Mouse (Mus musculus): ENCODE measurements around the gene Ubqlnl. TPM values are rescaled to one million over a fixed set of nuclear protein-coding genes. Genes with fewer than 3 reads are reported as not detected.

Ubqlnl gene
- polyA plus RNA-seq, 1 experiment from 2014 or later: not detected

GRCm38 (mm10) chr7:104167105-104167504, 16.7 kb upstream of the Ubqlnl start:
- WGBS: 80% methylated on average over 6 of the region's 6 CpGs
- H3K4me3 ChIP-seq (replicated peaks; ENCODE audit: low read length): no peak overlapping the region
- no peaks in the 10 kb centered on the region for H3K9me3 ChIP-seq (ENCODE audit: control insufficient read depth, low read length)
- H3K4me2 ChIP-seq (ENCODE audit: low read length): no peak overlapping the region
- no peak for ATAC-seq
- H3K27ac ChIP-seq (ENCODE audit: low read length): no peak overlapping the region
- no peak overlapping the region for H3K9ac ChIP-seq (replicated peaks; ENCODE audit: low read depth, low read length)
- no peaks in the 10 kb centered on the region for H3K4me1 ChIP-seq (replicated peaks; ENCODE audit: control insufficient read depth, insufficient read depth, low read length)
- H3K36me3 ChIP-seq (ENCODE audit: control insufficient read depth, insufficient read depth): no peaks in the 10 kb centered on the region
- H3K27me3 ChIP-seq (replicated peaks; ENCODE audit: control insufficient read depth, insufficient read depth, low read length): no peaks in the 10 kb centered on the region

DNA sequence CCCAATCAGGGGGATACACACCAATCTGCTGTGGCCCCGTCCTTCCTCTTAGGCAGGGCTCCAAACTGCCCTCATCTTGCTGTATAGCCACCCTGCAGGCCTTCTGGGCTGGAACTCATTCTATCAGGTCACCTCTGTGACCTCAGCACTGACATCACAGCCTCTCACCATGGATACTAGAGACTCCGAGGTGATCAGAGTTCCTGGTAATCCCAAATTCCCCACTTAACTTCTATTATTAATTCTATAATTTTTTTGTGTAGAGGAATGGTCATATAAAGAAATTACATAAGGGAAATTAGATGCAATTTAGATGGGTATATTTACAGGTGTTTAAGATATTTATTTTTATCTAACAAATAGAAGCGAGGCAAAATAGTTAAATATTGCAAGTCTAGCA, 7.2 kb downstream of the Ubqlnl start, which contains the start of gene Ubqln3:
Gene Ubqln3 (minus strand): TSS at position 101 of the 400 bp plus-strand sequence.
- Histone ChIP-seq H3K4me2 (ENCODE audit: low read length) (no peak within 1 kb of the TSS), H3K36me3 (ENCODE audit: control insufficient read depth, insufficient read depth) (no peaks in the 10 kb centered on the region), H3K9me3 (ENCODE audit: control insufficient read depth, low read length) (no peaks in the 10 kb centered on the region), H3K9ac (replicated peaks; ENCODE audit: low read depth, low read length) (no peak within 1 kb of the TSS), H3K27ac (ENCODE audit: low read length) (no peak within 1 kb of the TSS), H3K4me3 (replicated peaks; ENCODE audit: low read length) (no peak within 1 kb of the TSS), H3K27me3 (replicated peaks; ENCODE audit: control insufficient read depth, insufficient read depth, low read length) (no peaks in the 10 kb centered on the region), H3K4me1 (replicated peaks; ENCODE audit: control insufficient read depth, insufficient read depth, low read length) (no peaks in the 10 kb centered on the region)
- WGBS: 72% methylated on average over 3 of the region's 3 CpGs
- no peak for ATAC-seq

DNA sequence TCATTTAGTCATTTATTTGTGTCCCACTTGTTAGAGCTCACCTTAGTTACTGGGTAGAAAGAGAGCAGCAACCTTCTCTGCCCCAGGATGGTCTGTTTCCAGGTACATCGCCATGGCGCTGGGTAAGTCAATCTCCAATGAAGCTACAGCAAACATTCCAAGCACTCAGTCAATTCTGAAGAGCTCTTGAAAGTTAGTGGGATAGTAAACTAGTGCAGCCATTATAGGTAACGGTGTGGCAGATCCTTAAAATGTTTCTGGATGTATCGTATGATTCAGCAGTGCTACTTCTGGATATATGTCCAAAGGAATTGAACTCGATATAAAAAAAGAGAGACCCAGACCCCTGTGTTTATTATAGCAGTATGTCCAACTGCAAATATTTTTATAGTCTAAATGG, 13.1 kb downstream of the Ubqlnl start, which contains the start of gene Olfr643:
Gene Olfr643 (minus strand): TSS at position 101 of the 400 bp plus-strand sequence.
- Histone ChIP-seq H3K4me2 (ENCODE audit: low read length) (no peak within 1 kb of the TSS), H3K4me3 (replicated peaks; ENCODE audit: low read length) (no peak within 1 kb of the TSS), H3K9ac (replicated peaks; ENCODE audit: low read depth, low read length) (no peak within 1 kb of the TSS), H3K27me3 (replicated peaks; ENCODE audit: control insufficient read depth, insufficient read depth, low read length) (no peaks in the 10 kb centered on the region), H3K9me3 (ENCODE audit: control insufficient read depth, low read length) (no peaks in the 10 kb centered on the region), H3K36me3 (ENCODE audit: control insufficient read depth, insufficient read depth) (no peaks in the 10 kb centered on the region), H3K27ac (ENCODE audit: low read length) (no peak within 1 kb of the TSS), H3K4me1 (replicated peaks; ENCODE audit: control insufficient read depth, insufficient read depth, low read length) (no peaks in the 10 kb centered on the region)
- WGBS: 86% methylated on average over 5 of the region's 5 CpGs
- ATAC-seq: no peak

DNA sequence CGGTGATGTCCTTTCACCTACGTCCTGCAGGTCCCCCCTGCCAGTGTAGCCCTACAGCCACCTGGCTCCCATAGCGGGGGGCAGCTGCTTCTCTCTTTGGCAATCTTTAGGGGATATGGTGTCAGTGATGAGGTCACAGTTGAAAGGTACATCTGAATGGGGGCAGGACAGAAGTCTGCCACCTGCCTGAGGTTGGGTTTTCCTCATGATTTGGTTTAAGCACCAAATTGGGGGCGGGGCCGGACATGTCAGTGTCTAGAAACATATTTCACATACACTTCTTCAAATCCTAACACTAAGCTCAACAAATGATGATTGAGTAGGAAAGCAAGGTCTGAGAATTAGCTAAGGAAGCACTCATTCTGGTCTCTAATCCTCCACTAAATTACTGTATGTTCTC, 20.6 kb downstream of the Ubqlnl start, which contains the start of gene Ubqln5:
Gene Ubqln5 (minus strand): TSS at position 101 of the 400 bp plus-strand sequence.
- Histone ChIP-seq H3K9me3 (ENCODE audit: control insufficient read depth, low read length) (no peaks in the 10 kb centered on the region), H3K4me1 (replicated peaks; ENCODE audit: control insufficient read depth, insufficient read depth, low read length) (no peaks in the 10 kb centered on the region), H3K4me2 (ENCODE audit: low read length) (no peak within 1 kb of the TSS), H3K27ac (ENCODE audit: low read length) (no peak within 1 kb of the TSS), H3K9ac (replicated peaks; ENCODE audit: low read depth, low read length) (no peak within 1 kb of the TSS), H3K36me3 (ENCODE audit: control insufficient read depth, insufficient read depth) (no peaks in the 10 kb centered on the region), H3K4me3 (replicated peaks; ENCODE audit: low read length) (no peak within 1 kb of the TSS), H3K27me3 (replicated peaks; ENCODE audit: control insufficient read depth, insufficient read depth, low read length) (no peaks in the 10 kb centered on the region)
- no peak for ATAC-seq
- 89% methylated on average over 5 of the region's 5 CpGs for WGBS

GRCm38 (mm10) chr7:104104757-104104972, 45.7 kb downstream of the Ubqlnl start, which contains the start of gene Olfr646:
TSS of gene Olfr646 (plus strand) at chr7:104104873.
- Histone ChIP-seq H3K27ac (ENCODE audit: low read length) (no peak within 1 kb of the TSS), H3K4me2 (ENCODE audit: low read length) (no peak within 1 kb of the TSS), H3K9ac (replicated peaks; ENCODE audit: low read depth, low read length) (no peak within 1 kb of the TSS), H3K4me1 (replicated peaks; ENCODE audit: control insufficient read depth, insufficient read depth, low read length) (no peaks in the 10 kb centered on the region), H3K27me3 (replicated peaks; ENCODE audit: control insufficient read depth, insufficient read depth, low read length) (no peaks in the 10 kb centered on the region), H3K36me3 (ENCODE audit: control insufficient read depth, insufficient read depth) (no peaks in the 10 kb centered on the region), H3K9me3 (ENCODE audit: control insufficient read depth, low read length) (no peaks in the 10 kb centered on the region), H3K4me3 (replicated peaks; ENCODE audit: low read length) (no peak within 1 kb of the TSS)
- ATAC-seq: no peak

GRCm38 (mm10) chr7:104103913-104104756, 46.2 kb downstream of the Ubqlnl start:
- H3K9me3 ChIP-seq (ENCODE audit: control insufficient read depth, low read length): no peaks in the 10 kb centered on the region
- 54% methylated on average over 4 of the region's 4 CpGs for WGBS
- H3K36me3 ChIP-seq (ENCODE audit: control insufficient read depth, insufficient read depth): no peaks in the 10 kb centered on the region
- no peaks in the 10 kb centered on the region for H3K4me1 ChIP-seq (replicated peaks; ENCODE audit: control insufficient read depth, insufficient read depth, low read length)
- H3K4me2 ChIP-seq (ENCODE audit: low read length): no peak overlapping the region
- ATAC-seq: no peak
- no peak overlapping the region for H3K4me3 ChIP-seq (replicated peaks; ENCODE audit: low read length)
- no peaks in the 10 kb centered on the region for H3K27me3 ChIP-seq (replicated peaks; ENCODE audit: control insufficient read depth, insufficient read depth, low read length)
- H3K9ac ChIP-seq (replicated peaks; ENCODE audit: low read depth, low read length): no peak overlapping the region
- H3K27ac ChIP-seq (ENCODE audit: low read length): no peak overlapping the region

Other genes with a start within 250 kb of the Ubqlnl start
- gene Olfr65, start 247.1 kb downstream of the Ubqlnl start, polyA plus RNA-seq (2015; fragmentation: Nextera tagmentation; extraction: Ambion mirVana): not detected in 2 replicates
- not detected in 2 replicates for gene Olfr631, start 221.7 kb downstream of the Ubqlnl start, polyA plus RNA-seq (2015; fragmentation: Nextera tagmentation; extraction: Ambion mirVana)
- not detected in 2 replicates for gene Olfr632, start 216.2 kb downstream of the Ubqlnl start, polyA plus RNA-seq (2015; fragmentation: Nextera tagmentation; extraction: Ambion mirVana)
- not detected in 2 replicates for gene Olfr633, start 206.1 kb downstream of the Ubqlnl start, polyA plus RNA-seq (2015; fragmentation: Nextera tagmentation; extraction: Ambion mirVana)
- not detected in 2 replicates for gene Olfr635, start 179.4 kb downstream of the Ubqlnl start, polyA plus RNA-seq (2015; fragmentation: Nextera tagmentation; extraction: Ambion mirVana)
- gene Olfr638, start 151.8 kb downstream of the Ubqlnl start, polyA plus RNA-seq (2015; fragmentation: Nextera tagmentation; extraction: Ambion mirVana): not detected in 2 replicates
- gene Olfr639, start 133.3 kb downstream of the Ubqlnl start, polyA plus RNA-seq (2015; fragmentation: Nextera tagmentation; extraction: Ambion mirVana): not detected in 2 replicates
- gene Olfr640, start 125.0 kb downstream of the Ubqlnl start, polyA plus RNA-seq (2015; fragmentation: Nextera tagmentation; extraction: Ambion mirVana): not detected in 2 replicates
- not detected in 2 replicates for gene Olfr641, start 115.1 kb downstream of the Ubqlnl start, polyA plus RNA-seq (2015; fragmentation: Nextera tagmentation; extraction: Ambion mirVana)
- gene Olfr642, start 97.9 kb downstream of the Ubqlnl start, polyA plus RNA-seq (2015; fragmentation: Nextera tagmentation; extraction: Ambion mirVana): not detected in 2 replicates
- gene 4930516K23Rik, start 89.1 kb downstream of the Ubqlnl start, polyA plus RNA-seq (2015; fragmentation: Nextera tagmentation; extraction: Ambion mirVana): not detected in 2 replicates
- not detected in 2 replicates for gene Olfr644, start 78.7 kb downstream of the Ubqlnl start, polyA plus RNA-seq (2015; fragmentation: Nextera tagmentation; extraction: Ambion mirVana)
- not detected in 2 replicates for gene Olfr645, start 65.1 kb downstream of the Ubqlnl start, polyA plus RNA-seq (2015; fragmentation: Nextera tagmentation; extraction: Ambion mirVana)
- not detected in 2 replicates for gene Olfr646, start 45.7 kb downstream of the Ubqlnl start, polyA plus RNA-seq (2015; fragmentation: Nextera tagmentation; extraction: Ambion mirVana)
- gene Ubqln5, start 20.7 kb downstream of the Ubqlnl start, polyA plus RNA-seq (2015; fragmentation: Nextera tagmentation; extraction: Ambion mirVana): not detected in 2 replicates
- gene Olfr643, start 13.2 kb downstream of the Ubqlnl start, polyA plus RNA-seq (2015; fragmentation: Nextera tagmentation; extraction: Ambion mirVana): not detected in 2 replicates
- gene Ubqln3, start 7.3 kb downstream of the Ubqlnl start, polyA plus RNA-seq (2015; fragmentation: Nextera tagmentation; extraction: Ambion mirVana): 0.10 TPM in 1 of 2 replicates, not detected in the other
- gene Olfm5, start 14.3 kb upstream of the Ubqlnl start, polyA plus RNA-seq (2015; fragmentation: Nextera tagmentation; extraction: Ambion mirVana): 2.1 TPM in 1 of 2 replicates, not detected in the other
- 0.45 and 0.81 TPM in 2 replicates for gene Olfr648, start 32.8 kb upstream of the Ubqlnl start, polyA plus RNA-seq (2015; fragmentation: Nextera tagmentation; extraction: Ambion mirVana)
- gene Olfr649, start 45.4 kb upstream of the Ubqlnl start, polyA plus RNA-seq (2015; fragmentation: Nextera tagmentation; extraction: Ambion mirVana): not detected in 2 replicates
- 0.31 and 0.61 TPM in 2 replicates for gene Trim6, start 68.2 kb upstream of the Ubqlnl start, polyA plus RNA-seq (2015; fragmentation: Nextera tagmentation; extraction: Ambion mirVana)
- gene Trim34a, start 93.9 kb upstream of the Ubqlnl start, polyA plus RNA-seq (2015; fragmentation: Nextera tagmentation; extraction: Ambion mirVana): 0.54 and 0.67 TPM in 2 replicates
- gene Trim5, start 137.5 kb upstream of the Ubqlnl start, polyA plus RNA-seq (2015; fragmentation: Nextera tagmentation; extraction: Ambion mirVana): 0.23 TPM in 1 of 2 replicates, not detected in the other
- gene Trim12a, start 164.9 kb upstream of the Ubqlnl start, polyA plus RNA-seq (2015; fragmentation: Nextera tagmentation; extraction: Ambion mirVana): 0.96 and 1.6 TPM in 2 replicates
- gene Trim34b, start 178.9 kb upstream of the Ubqlnl start, polyA plus RNA-seq (2015; fragmentation: Nextera tagmentation; extraction: Ambion mirVana): not detected in 2 replicates
- gene Trim12c, start 202.8 kb upstream of the Ubqlnl start, polyA plus RNA-seq (2015; fragmentation: Nextera tagmentation; extraction: Ambion mirVana): 1.1 and 1.2 TPM in 2 replicates
- gene Trim30b, start 219.3 kb upstream of the Ubqlnl start, polyA plus RNA-seq (2015; fragmentation: Nextera tagmentation; extraction: Ambion mirVana): not detected in 2 replicates

Data from forebrain, embryonic 16.5 days (tissue).